In the genomic region with DNA sequence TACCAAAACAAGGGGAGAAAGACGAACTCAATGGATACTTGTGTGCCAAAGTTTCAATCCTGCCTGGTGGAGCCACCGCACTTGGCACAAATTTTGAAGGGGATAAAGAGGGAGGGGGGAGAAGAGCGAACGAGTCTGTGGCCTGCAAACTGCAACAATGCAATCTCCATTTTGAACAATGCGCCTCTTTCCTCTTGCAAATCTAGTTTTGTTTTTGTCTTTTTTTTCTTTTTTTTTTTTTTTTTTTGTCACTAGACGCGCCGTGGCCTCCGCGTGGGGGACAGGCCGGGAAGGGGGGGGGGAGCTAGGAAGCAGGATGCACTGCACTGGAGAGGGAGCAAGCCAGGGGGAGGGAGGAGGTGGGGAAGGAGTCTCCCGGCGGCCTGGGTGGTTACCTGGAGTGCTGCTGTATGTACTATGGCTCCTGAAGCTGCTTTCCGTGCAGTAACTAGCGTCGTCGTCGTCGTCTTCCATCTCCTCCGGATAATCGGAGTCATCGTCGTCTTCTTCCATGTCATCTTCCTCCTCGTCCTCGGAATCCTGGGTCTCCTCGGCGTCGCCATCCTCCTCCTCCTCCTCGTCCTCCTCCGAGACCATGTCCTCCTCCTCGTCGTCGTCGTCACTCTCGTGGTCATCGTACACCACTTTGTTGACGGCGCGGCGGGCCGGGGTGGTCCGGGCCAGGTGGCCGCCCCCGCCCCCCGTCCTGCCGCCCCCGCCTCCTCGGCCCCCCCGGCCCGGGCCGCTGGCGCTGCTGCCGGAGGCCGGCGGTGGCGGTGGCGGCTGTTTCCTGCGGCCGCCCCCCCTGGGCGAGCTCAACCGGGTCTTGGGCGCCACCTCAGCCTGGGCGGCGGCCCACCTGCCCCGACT, we compare ENCODE assay signal across 8 mouse cellular contexts. TPM values are rescaled to one million over a fixed set of nuclear protein-coding genes. Genes with fewer than 3 reads are reported as not detected.
DNase-seq lines count a peak whose midpoint lies in the region; ATAC-seq lines count a peak whose summit lies in the region.

No protein-coding gene starts in this region.

- DNase-seq in T-cell, adult 2 months (ENCODE audit: low spot score): peak; percentile 48
- peak; percentile 76 to 82 for DNase-seq in cerebellum, postnatal 25 days
- peak; percentile 42 to 48 for DNase-seq in frontal cortex, postnatal 36 days (ENCODE audit: low spot score in 2 of 2)
- DNase-seq in left cerebral cortex, postnatal 14 days (ENCODE audit: low spot score in 2 of 2): peak; percentile 36 to 53
- peak; percentile 66 for DNase-seq in right cerebral cortex, postnatal 25 days
- peak; percentile 78 for DNase-seq in yolk sac, embryonic 10.5 days (ENCODE audit: low spot score)

- intact Hi-C loops in left cerebral cortex, postnatal 14 days (cut with DNase I): no loop called here

- ATAC-seq in hindbrain, embryonic 15.5 days (ENCODE audit: low FRiP score, low read depth): peak; percentile 68
- peak; percentile 42 for ATAC-seq in megakaryocyte progenitor cell, adult 5-6 weeks (replicated peaks; ENCODE audit: poor library complexity)

- peaks cover 36% of the 10 kb centered on the region for H3K4me1 ChIP-seq in hindbrain, embryonic 15.5 days (replicated peaks)

- H3K9ac ChIP-seq in hindbrain, embryonic 15.5 days: peak overlapping the region; percentile 98

- WGBS in hindbrain, embryonic 15.5 days: 0% methylated on average over 44 of the region's 65 CpGs

- no peaks in the 10 kb centered on the region for H3K27me3 ChIP-seq in hindbrain, embryonic 15.5 days

- peak overlapping the region; percentile 97 for H3K27ac ChIP-seq in hindbrain, embryonic 15.5 days (replicated peaks)

- H3K4me3 ChIP-seq in hindbrain, embryonic 15.5 days: peak overlapping the region; percentile 68

- H3K9me3 ChIP-seq in hindbrain, embryonic 15.5 days: no peaks in the 10 kb centered on the region

- peak overlapping the region; percentile 80 for H3K4me2 ChIP-seq in hindbrain, embryonic 15.5 days

- H3K36me3 ChIP-seq in hindbrain, embryonic 15.5 days: no peaks in the 10 kb centered on the region

RNA-seq across cellular contexts. Expression of a gene that starts 0.8 kb away (rescaled TPM):
- polyA plus RNA-seq in hindbrain, embryonic 15.5 days (2015; fragmentation: Nextera tagmentation; extraction: Ambion mirVana): 27.1 and 32.9 TPM in 2 replicates
- total RNA-seq in left cerebral cortex, postnatal 14 days (2021): 10 to 100 TPM; 57.9 to 59.8 TPM
- 58.9 and 63.3 TPM in 2 replicates for total RNA-seq in megakaryocyte progenitor cell, adult 5-6 weeks (2015)
- total RNA-seq in megakaryocyte progenitor cell, adult 5-6 weeks (2017): 36.5 and 43.6 TPM in 2 replicates

RNA-seq across cellular contexts. Expression of a gene that starts 58.1 kb away (rescaled TPM):
- 46.0 and 46.1 TPM in 2 replicates for polyA plus RNA-seq in hindbrain, embryonic 15.5 days (2015; fragmentation: Nextera tagmentation; extraction: Ambion mirVana)
- 10 to 100 TPM; 24.8 to 25.6 TPM for total RNA-seq in left cerebral cortex, postnatal 14 days (2021)
- 70.6 and 78.4 TPM in 2 replicates for total RNA-seq in megakaryocyte progenitor cell, adult 5-6 weeks (2015)
- 51.1 and 64.7 TPM in 2 replicates for total RNA-seq in megakaryocyte progenitor cell, adult 5-6 weeks (2017)

Comparison
In these comparisons a context has a peak if more than half of its experiments do, and no peak if none do; other contexts are left out.
1. Peak in every context shown above with its lines: DNase-seq, ATAC-seq, H3K4me3 ChIP-seq and H3K27ac ChIP-seq.